Mouse (Mus musculus) CH12.LX (cell line): ENCODE data around the gene Spata7.

Experiments used
- CHD1 ChIP-seq: IDR thresholded peaks from 2 replicates; pipeline ENCODE4 v1.6.1; 2012; ENCODE audit warnings: low read depth, low read length, improper control_type of control experiment, inconsistent platforms
- CTCF ChIP-seq, 2 experiments: IDR thresholded peaks in 1 of 2; conservative IDR thresholded peaks in 1 of 2; 2 replicates each; pipeline ENCODE4 v1.5.1; 2011 to 2012; ENCODE audit warnings: low read depth in 2 of 2, low read length in 2 of 2, improper control_type of control experiment in 1 of 2, inconsistent platforms in 1 of 2, mild to moderate bottlenecking in 1 of 2, moderate library complexity in 1 of 2
- HCFC1 ChIP-seq: IDR thresholded peaks from 2 replicates; pipeline ENCODE4 v1.6.1; 2012; ENCODE audit warnings: low read depth, mild to moderate bottlenecking, inconsistent platforms, low read length, improper control_type of control experiment
- JUN ChIP-seq: IDR thresholded peaks from 2 replicates; pipeline ENCODE4 v1.6.1; 2011; ENCODE audit warnings: low read depth, mild to moderate bottlenecking, low read length, improper control_type of control experiment, moderate library complexity; ENCODE audit not compliant: insufficient read depth
- POLR2A ChIP-seq: IDR thresholded peaks from 2 replicates; pipeline ENCODE4 v1.6.1; 2011; ENCODE audit warnings: low read depth, mild to moderate bottlenecking, improper control_type of control experiment, low read length
- RAD21 ChIP-seq: IDR thresholded peaks from 2 replicates; pipeline ENCODE4 v1.6.1; 2011; ENCODE audit warnings: low read depth, mild to moderate bottlenecking, low read length, improper control_type of control experiment, moderate library complexity
- RCOR1 ChIP-seq: conservative IDR thresholded peaks from 2 replicates; pipeline ENCODE4 v1.6.1; 2012; ENCODE audit warnings: low read depth, mild to moderate bottlenecking, inconsistent platforms, low read length, improper control_type of control experiment
- USF1 ChIP-seq: IDR thresholded peaks from 2 replicates; pipeline ENCODE4 v1.6.1; 2014; ENCODE audit warnings: low read depth, mild to moderate bottlenecking, inconsistent platforms, low read length, improper control_type of control experiment
- ZMIZ1 ChIP-seq: IDR thresholded peaks from 2 replicates; pipeline ENCODE4 v1.6.1; 2012; ENCODE audit warnings: low read depth, mild to moderate bottlenecking, inconsistent platforms, low read length, improper control_type of control experiment

GRCm38 (mm10) chr12:98679906-98680305 is 51.9 kb downstream of the Spata7 start:
- TF ChIP-seq CTCF (conservative IDR thresholded peaks at IDR 0.05 in 1 of 2, IDR thresholded peaks at IDR 0.05 in 1 of 2; ENCODE audit: low read depth in 2 of 2, low read length in 2 of 2) (no peak), RCOR1 (no peak), JUN (no peak), POLR2A (no peak), ZMIZ1 (no peak), CHD1 (no peak), HCFC1 (no peak), USF1 (no peak), RAD21 (no peak)
